Mouse (Mus musculus) intestine, postnatal 0 days (tissue): Measurements from ENCODE around the gene Gm28051. TPM values are rescaled to one million over a fixed set of nuclear protein-coding genes. Genes with fewer than 3 reads are reported as not detected.
A peak's percentile ranks its signal among the peaks of the same experiment; 100 is the strongest.

Experiments used
- ATAC-seq: fragments of 200-750 bp; cut with Nextera tagmentation; 2 replicates; pipeline ENCODE4 v1.8.0; 2017; ENCODE audit warnings: mild to moderate bottlenecking, moderate TSS enrichment, moderate library complexity
- H3K27ac ChIP-seq: fragments of 300-500 bp; sonication (generic); 2 replicates; pipeline ENCODE4 v1.5.1; 2014; ENCODE audit warnings: mild to moderate bottlenecking, low read depth, low read length, moderate library complexity
- H3K27me3 ChIP-seq: fragments of 300-500 bp; sonication (generic); replicated peaks from 2 replicates; pipeline ENCODE4 v1.6.1; 2014; ENCODE audit warnings: low read length, mixed read lengths; ENCODE audit not compliant: control insufficient read depth, insufficient read depth
- H3K36me3 ChIP-seq: fragments of 300-500 bp; sonication (generic); 2 replicates; pipeline ENCODE4 v1.6.1; 2014; ENCODE audit warnings: mild to moderate bottlenecking, moderate library complexity; ENCODE audit not compliant: control insufficient read depth, insufficient read depth
- H3K4me1 ChIP-seq: fragments of 300-500 bp; sonication (generic); replicated peaks from 2 replicates; pipeline ENCODE4 v1.6.1; 2014; ENCODE audit warnings: antibody characterized with exemption, low read length, mixed read lengths; ENCODE audit not compliant: control insufficient read depth, insufficient read depth
- H3K4me2 ChIP-seq: fragments of 300-500 bp; sonication (generic); replicated peaks from 2 replicates; pipeline ENCODE4 v1.6.1; 2014; ENCODE audit warnings: low read depth, mild to moderate bottlenecking, moderate library complexity
- H3K4me3 ChIP-seq: fragments of 300-500 bp; sonication (generic); 2 replicates; pipeline ENCODE4 v1.5.1; 2014; ENCODE audit warnings: low read depth, low read length
- H3K9ac ChIP-seq: fragments of 300-500 bp; sonication (generic); 2 replicates; pipeline ENCODE4 v1.6.1; 2014; ENCODE audit warnings: mild to moderate bottlenecking, low read depth, low read length
- H3K9me3 ChIP-seq: fragments of 300-500 bp; sonication (generic); 2 replicates; pipeline ENCODE4 v1.6.1; 2016; ENCODE audit warnings: mixed run types; ENCODE audit not compliant: control insufficient read depth
- CTCF ChIP-seq: sonication (generic); IDR thresholded peaks from 2 replicates; pipeline ENCODE4 v1.5.1; 2016; ENCODE audit warnings: low read depth, mild to moderate bottlenecking, control low read depth, antibody characterized with exemption, moderate library complexity
- WGBS: fragments of 180-500 bp; shearing (Covaris S2); extraction: QIAGEN DNeasy Blood & Tissue Kit; methylation state at CpG from one replicate; pipeline ENCODE4 v1.1.7; 2014; 5-methylcytosine and 5-hydroxymethylcytosine counted together
- polyA plus RNA-seq: library from polyadenylated mRNA; unstranded; fragments of >200 nt; fragmentation: Nextera tagmentation; extraction: Ambion mirVana; gene quantifications from 2 replicates; pipeline ENCODE4 v1.2.1, GENCODE M21; 2015

Gm28051 gene
- polyA plus RNA-seq, 1 experiment from 2014 or later, result not detected

- under 1% methylated on average over 72 of the region's 105 CpGs for WGBS
- Histone ChIP-seq H3K36me3 (no peaks in the 10 kb centered on the region), H3K27ac (peak within 1 kb of the TSS; percentile 97), H3K27me3 (no peaks in the 10 kb centered on the region), H3K9ac (peak within 1 kb of the TSS; percentile 93), H3K4me3 (peak within 1 kb of the TSS; percentile 82), H3K9me3 (no peaks in the 10 kb centered on the region), H3K4me2 (peak within 1 kb of the TSS; percentile 93), H3K4me1 (peaks cover 17% of the 10 kb centered on the region)
- peak; percentile 84 for ATAC-seq
- TF ChIP-seq CTCF, result no peak
Observed at GRCm38 (mm10) chr12:102704457-102705198, 52.9 kb downstream of the Gm28051 start, which contains the start of gene Itpk1. TSS of gene Itpk1 (minus strand) at chr12:102704930.

GRCm38 (mm10) chr12:102703921-102704408, 53.6 kb downstream of the Gm28051 start:
- no peaks in the 10 kb centered on the region for H3K9me3 ChIP-seq
- WGBS, result 8% methylated on average over 17 of the region's 17 CpGs
- H3K4me1 ChIP-seq, result peaks cover 20% of the 10 kb centered on the region
- ATAC-seq, result no peak
- H3K9ac ChIP-seq, result peak overlapping the region; percentile 93
- peak overlapping the region; percentile 92 for H3K27ac ChIP-seq
- H3K36me3 ChIP-seq, result no peaks in the 10 kb centered on the region
- peak overlapping the region; percentile 82 for H3K4me3 ChIP-seq
- no peaks in the 10 kb centered on the region for H3K27me3 ChIP-seq
- no peak for TF ChIP-seq CTCF
- H3K4me2 ChIP-seq, result peak overlapping the region; percentile 93

- H3K4me2 ChIP-seq, result peak overlapping the region; percentile 93
- H3K27ac ChIP-seq, result peak overlapping the region; percentile 92
- H3K4me1 ChIP-seq, result peaks cover 25% of the 10 kb centered on the region
- H3K4me3 ChIP-seq, result peak overlapping the region; percentile 82
- H3K9ac ChIP-seq, result peak overlapping the region; percentile 93
- H3K27me3 ChIP-seq, result no peaks in the 10 kb centered on the region
- TF ChIP-seq CTCF, result no peak
- no peak for ATAC-seq
- H3K9me3 ChIP-seq, result no peaks in the 10 kb centered on the region
- WGBS, result 51% methylated on average over 6 of the region's 6 CpGs
- H3K36me3 ChIP-seq, result no peaks in the 10 kb centered on the region
Observed at GRCm38 (mm10) chr12:102703441-102703840, 54.1 kb downstream of the Gm28051 start.

GRCm38 (mm10) chr12:102703111-102703412, 54.5 kb downstream of the Gm28051 start:
- Histone ChIP-seq H3K27me3 (no peaks in the 10 kb centered on the region), H3K4me2 (peak overlapping the region; percentile 93), H3K27ac (peak overlapping the region; percentile 92), H3K4me3 (peak overlapping the region; percentile 82), H3K4me1 (peaks cover 29% of the 10 kb centered on the region), H3K9me3 (no peaks in the 10 kb centered on the region), H3K36me3 (no peaks in the 10 kb centered on the region), H3K9ac (peak overlapping the region; percentile 93)
- WGBS, result 9% methylated on average over 4 of the region's 4 CpGs
- ATAC-seq, result no peak
- peak; percentile 65 for TF ChIP-seq CTCF

GRCm38 (mm10) chr12:102702356-102703110, 55.0 kb downstream of the Gm28051 start:
- no peak for ATAC-seq
- peak overlapping the region; percentile 48; the same call in 1 of the 2 replicates for H3K9ac ChIP-seq
- peak overlapping the region; percentile 93 for H3K4me2 ChIP-seq
- no peaks in the 10 kb centered on the region for H3K9me3 ChIP-seq
- H3K4me3 ChIP-seq, result peak overlapping the region; percentile 82
- H3K27me3 ChIP-seq, result no peaks in the 10 kb centered on the region
- peak; percentile 80 for TF ChIP-seq CTCF
- H3K36me3 ChIP-seq, result no peaks in the 10 kb centered on the region
- peaks cover 34% of the 10 kb centered on the region for H3K4me1 ChIP-seq
- peak overlapping the region; percentile 92 for H3K27ac ChIP-seq
- 10% methylated on average over 15 of the region's 15 CpGs for WGBS

- no peaks in the 10 kb centered on the region for H3K27me3 ChIP-seq
- ATAC-seq, result no peak
- H3K9me3 ChIP-seq, result no peaks in the 10 kb centered on the region
- no peak for TF ChIP-seq CTCF
- peak overlapping the region; percentile 93 for H3K4me2 ChIP-seq
- peak overlapping the region; percentile 82 for H3K4me3 ChIP-seq
- H3K4me1 ChIP-seq, result peaks cover 42% of the 10 kb centered on the region
- H3K36me3 ChIP-seq, result no peaks in the 10 kb centered on the region
- 66% methylated on average over 5 of the region's 5 CpGs for WGBS
- H3K9ac ChIP-seq, result no peak overlapping the region
- peak overlapping the region; percentile 11; the same call in 1 of the 2 replicates for H3K27ac ChIP-seq
Observed at GRCm38 (mm10) chr12:102701691-102702207, 55.8 kb downstream of the Gm28051 start.
